Mouse (Mus musculus) testis, adult 2 months (tissue): ENCODE measurements around the gene Irf2bp2. TPM values are rescaled to one million over a fixed set of nuclear protein-coding genes. Genes with fewer than 3 reads are reported as not detected.

Experiments used
- H3K27ac ChIP-seq: fragments of 200-500 bp; 2 replicates; pipeline ENCODE4 v1.5.1; 2012; ENCODE audit warnings: low read depth, low read length; ENCODE audit not compliant: control insufficient read depth, insufficient read depth
- H3K27me3 ChIP-seq: fragments of 200-500 bp; 2 replicates; pipeline ENCODE4 v1.6.1; 2012; ENCODE audit warnings: mild to moderate bottlenecking, low read length, moderate library complexity; ENCODE audit not compliant: control insufficient read depth, insufficient read depth
- H3K36me3 ChIP-seq: fragments of 200-500 bp; 2 replicates; pipeline ENCODE4 v1.6.1; 2012; ENCODE audit warnings: mild to moderate bottlenecking, low read length; ENCODE audit not compliant: control insufficient read depth, insufficient read depth
- H3K4me1 ChIP-seq: fragments of 200-500 bp; 2 replicates; pipeline ENCODE4 v1.6.1; 2012; ENCODE audit warnings: low read length; ENCODE audit not compliant: control insufficient read depth, insufficient read depth
- H3K4me3 ChIP-seq: fragments of 200-500 bp; 2 replicates; pipeline ENCODE4 v1.5.1; 2012; ENCODE audit warnings: low read depth, mild to moderate bottlenecking, low read length, moderate library complexity, mixed read lengths; ENCODE audit not compliant: control insufficient read depth
- CTCF ChIP-seq: fragments of 200-500 bp; IDR thresholded peaks from 2 replicates; pipeline ENCODE4 v1.5.1; 2012; ENCODE audit warnings: low read depth, mild to moderate bottlenecking, inconsistent platforms, low read length, moderate library complexity; ENCODE audit not compliant: control insufficient read depth, insufficient read depth, insufficient replicate concordance
- POLR2A ChIP-seq: fragments of 200-500 bp; IDR thresholded peaks from 2 replicates; pipeline ENCODE4 v1.6.1; 2012; ENCODE audit warnings: low read depth, mild to moderate bottlenecking, inconsistent platforms, low read length, moderate library complexity; ENCODE audit not compliant: control insufficient read depth
- polyA plus RNA-seq: library from polyadenylated mRNA; depleted of rRNA; stranded (reverse); fragments of >200 nt; gene quantifications from 2 replicates; pipeline ENCODE4 v1.2.3, GENCODE M21; 2012

Irf2bp2 gene
- polyA plus RNA-seq, 1 experiment: 3.3 TPM

DNA sequence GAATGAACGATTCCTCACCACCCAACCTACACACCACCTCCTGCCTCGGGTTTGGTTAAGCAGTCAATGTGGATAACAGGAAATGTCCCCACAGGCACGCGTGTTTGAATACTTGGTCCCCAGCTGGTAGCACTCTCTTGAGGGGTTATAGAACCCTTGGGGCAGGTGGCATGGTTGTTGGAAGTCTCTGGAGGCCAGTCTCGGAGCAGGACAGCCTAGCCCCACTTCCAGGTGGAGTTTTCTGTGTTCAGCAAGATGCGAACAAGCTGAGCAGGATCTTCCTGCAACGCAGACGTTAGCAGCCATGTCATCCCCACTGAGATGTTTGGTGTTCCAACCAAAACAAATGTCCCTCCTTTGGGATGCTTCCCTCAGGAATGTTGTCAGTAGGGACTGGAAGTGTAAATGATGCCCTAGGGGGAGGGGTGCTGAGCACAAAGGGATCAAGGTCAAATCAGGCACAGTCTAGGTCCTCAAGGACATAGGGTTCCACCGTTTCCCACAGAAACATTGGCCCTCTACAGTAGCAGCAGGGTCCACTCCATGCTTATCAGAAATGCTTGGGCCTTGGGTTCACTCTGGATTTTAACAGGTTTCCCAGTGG, 29.1 kb downstream of the Irf2bp2 start:
- no peaks in the 10 kb centered on the region for H3K27me3 ChIP-seq
- peak overlapping the region; percentile 60; the same call in 1 of the 2 replicates for H3K4me3 ChIP-seq
- peaks cover 8% of the 10 kb centered on the region for H3K4me1 ChIP-seq
- TF ChIP-seq POLR2A (no peak), CTCF (no peak)
- no peaks in the 10 kb centered on the region for H3K36me3 ChIP-seq
- no peak overlapping the region for H3K27ac ChIP-seq

GRCm38 (mm10) chr8:126561316-126561841, 32.4 kb downstream of the Irf2bp2 start:
- TF ChIP-seq CTCF (no peak), POLR2A (no peak)
- H3K27ac ChIP-seq: no peak overlapping the region
- no peaks in the 10 kb centered on the region for H3K36me3 ChIP-seq
- no peaks in the 10 kb centered on the region for H3K27me3 ChIP-seq
- H3K4me1 ChIP-seq: peaks cover 5% of the 10 kb centered on the region
- H3K4me3 ChIP-seq: no peak overlapping the region

DNA sequence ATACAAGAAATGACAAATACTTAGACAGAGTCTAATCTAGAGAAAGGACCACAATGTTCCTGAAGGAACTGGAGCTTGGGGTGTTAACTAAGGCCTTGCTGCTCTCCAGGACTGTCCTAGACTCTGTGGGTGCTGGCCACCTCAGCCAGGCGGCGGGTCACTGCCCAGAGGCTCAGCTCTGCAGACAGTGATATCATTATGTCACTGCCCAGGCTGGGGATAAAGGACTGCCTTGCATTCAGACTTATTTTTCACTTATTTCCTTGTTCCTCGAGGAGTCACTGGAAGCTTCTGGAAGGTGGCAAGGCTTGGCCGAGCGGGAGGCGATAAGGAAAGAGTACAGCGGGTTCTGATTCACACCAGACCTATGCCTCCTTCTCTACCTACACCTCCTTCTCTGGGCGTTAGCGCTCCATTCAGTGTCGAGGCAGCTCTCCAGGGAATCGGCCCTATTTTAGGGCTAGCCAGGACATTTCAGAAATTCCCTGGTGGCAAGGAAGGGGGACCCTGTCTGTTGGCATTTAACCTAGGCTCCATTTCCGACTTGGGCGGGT, 35.3 kb downstream of the Irf2bp2 start:
- H3K27me3 ChIP-seq: no peaks in the 10 kb centered on the region
- TF ChIP-seq CTCF: no peak
- H3K4me1 ChIP-seq: peaks cover 3% of the 10 kb centered on the region
- no peak overlapping the region for H3K4me3 ChIP-seq
- no peaks in the 10 kb centered on the region for H3K36me3 ChIP-seq
- H3K27ac ChIP-seq: no peak overlapping the region

- Histone ChIP-seq H3K27me3 (no peaks in the 10 kb centered on the region), H3K36me3 (no peaks in the 10 kb centered on the region), H3K4me1 (peaks cover 3% of the 10 kb centered on the region), H3K27ac (no peak overlapping the region), H3K4me3 (no peak overlapping the region)
- TF ChIP-seq CTCF (no peak), POLR2A (no peak)
Measured at GRCm38 (mm10) chr8:126557403-126557802, 36.4 kb downstream of the Irf2bp2 start.

GRCm38 (mm10) chr8:126556691-126557090, 37.1 kb downstream of the Irf2bp2 start:
- H3K4me3 ChIP-seq: no peak overlapping the region
- no peak for TF ChIP-seq CTCF
- no peak for TF ChIP-seq POLR2A
- H3K27ac ChIP-seq: no peak overlapping the region

GRCm38 (mm10) chr8:126554741-126555140, 39.0 kb downstream of the Irf2bp2 start:
- H3K4me3 ChIP-seq: no peak overlapping the region
- no peak for TF ChIP-seq CTCF
- no peak for TF ChIP-seq POLR2A
- no peaks in the 10 kb centered on the region for H3K36me3 ChIP-seq
- H3K4me1 ChIP-seq: peaks cover 3% of the 10 kb centered on the region
- no peak overlapping the region for H3K27ac ChIP-seq
- H3K27me3 ChIP-seq: no peaks in the 10 kb centered on the region

More at GRCm38 (mm10) chr8:126556691-126557090, 37.1 kb downstream of the Irf2bp2 start:
- Histone ChIP-seq H3K36me3 (no peaks in the 10 kb centered on the region), H3K4me1 (peaks cover 3% of the 10 kb centered on the region), H3K27me3 (no peaks in the 10 kb centered on the region)

- H3K36me3 ChIP-seq: no peaks in the 10 kb centered on the region
Measured at GRCm38 (mm10) chr8:126551871-126552270, 41.9 kb downstream of the Irf2bp2 start.

More at GRCm38 (mm10) chr8:126551871-126552270, 41.9 kb downstream of the Irf2bp2 start:
- H3K4me3 ChIP-seq: no peak overlapping the region
- H3K27me3 ChIP-seq: no peaks in the 10 kb centered on the region
- no peak overlapping the region for H3K27ac ChIP-seq
- H3K4me1 ChIP-seq: no peaks in the 10 kb centered on the region
- no peak for TF ChIP-seq CTCF
- no peak for TF ChIP-seq POLR2A
